Mouse (Mus musculus): Measurements from ENCODE around the gene Plekha6.

Plekha6 gene

GRCm38 (mm10) chr1:133163820-133164431, at the start of gene Plekha6:
Gene Plekha6 (plus strand): TSS chr1:133164210.
- DNase-seq: peak; percentile 50

GRCm38 (mm10) chr1:133116108-133116507, 47.9 kb upstream of the Plekha6 start:
- DNase-seq: no peak

GRCm38 (mm10) chr1:133118127-133118526, 45.9 kb upstream of the Plekha6 start:
- DNase-seq: no peak

GRCm38 (mm10) chr1:133118844-133119243, 45.2 kb upstream of the Plekha6 start:
- no peak for DNase-seq

- no peak for DNase-seq
Observed at GRCm38 (mm10) chr1:133119931-133120712, 43.9 kb upstream of the Plekha6 start.

- DNase-seq: no peak
Observed at GRCm38 (mm10) chr1:133121246-133121645, 42.8 kb upstream of the Plekha6 start.

GRCm38 (mm10) chr1:133124137-133124536, 39.9 kb upstream of the Plekha6 start:
- no peak for DNase-seq

GRCm38 (mm10) chr1:133125640-133126364, 38.2 kb upstream of the Plekha6 start:
- no peak for DNase-seq

- DNase-seq: no peak
Observed at GRCm38 (mm10) chr1:133126365-133126740, 37.7 kb upstream of the Plekha6 start.

GRCm38 (mm10) chr1:133127328-133127727, 36.7 kb upstream of the Plekha6 start:
- no peak for DNase-seq

- no peak for DNase-seq
Observed at GRCm38 (mm10) chr1:133129471-133130221, 34.4 kb upstream of the Plekha6 start.

- DNase-seq: peak; percentile 98
Observed at GRCm38 (mm10) chr1:133130638-133131560, 33.1 kb upstream of the Plekha6 start, which contains the start of gene Ppp1r15b. Gene Ppp1r15b (plus strand): TSS chr1:133131143.

- no peak for DNase-seq
Observed at GRCm38 (mm10) chr1:133131561-133131905, 32.5 kb upstream of the Plekha6 start.

GRCm38 (mm10) chr1:133131936-133132335, 32.1 kb upstream of the Plekha6 start:
- DNase-seq: no peak

- DNase-seq: peak; percentile 38
Observed at GRCm38 (mm10) chr1:133132388-133133326, 31.4 kb upstream of the Plekha6 start.

GRCm38 (mm10) chr1:133133425-133133824, 30.6 kb upstream of the Plekha6 start:
- DNase-seq: no peak

- DNase-seq: no peak
Observed at GRCm38 (mm10) chr1:133134071-133134470, 29.9 kb upstream of the Plekha6 start.

GRCm38 (mm10) chr1:133134881-133135280, 29.1 kb upstream of the Plekha6 start:
- no peak for DNase-seq

GRCm38 (mm10) chr1:133135808-133136207, 28.2 kb upstream of the Plekha6 start:
- DNase-seq: no peak

GRCm38 (mm10) chr1:133138401-133138800, 25.6 kb upstream of the Plekha6 start:
- DNase-seq: no peak

Measured in thymus, postnatal 14 days (tissue).